Mouse (Mus musculus) intestine, embryonic 15.5 days (tissue): ENCODE measurements around the gene Ostc. TPM values are rescaled to one million over a fixed set of nuclear protein-coding genes. Genes with fewer than 3 reads are reported as not detected.

Experiments used
- ATAC-seq: fragments of 200-750 bp; cut with Nextera tagmentation; 2 replicates; pipeline ENCODE4 v1.8.0; 2017; ENCODE audit warnings: moderate TSS enrichment, moderate library complexity
- H3K27ac ChIP-seq: fragments of 300-500 bp; sonication (generic); 2 replicates; pipeline ENCODE4 v1.5.1; 2015; ENCODE audit warnings: mild to moderate bottlenecking, inconsistent platforms
- H3K27me3 ChIP-seq: fragments of 300-500 bp; sonication (generic); replicated peaks from 2 replicates; pipeline ENCODE4 v1.6.1; 2015; ENCODE audit warnings: inconsistent platforms
- H3K36me3 ChIP-seq: fragments of 300-500 bp; sonication (generic); 2 replicates; pipeline ENCODE4 v1.6.1; 2015; ENCODE audit warnings: inconsistent platforms
- H3K4me1 ChIP-seq: fragments of 300-500 bp; sonication (generic); replicated peaks from 2 replicates; pipeline ENCODE4 v1.6.1; 2015; ENCODE audit warnings: inconsistent platforms
- H3K4me2 ChIP-seq: fragments of 300-500 bp; sonication (generic); replicated peaks from 2 replicates; pipeline ENCODE4 v1.6.1; 2015; ENCODE audit warnings: mild to moderate bottlenecking, inconsistent platforms
- H3K4me3 ChIP-seq: fragments of 300-500 bp; sonication (generic); replicated peaks from 2 replicates; pipeline ENCODE4 v1.5.1; 2015; ENCODE audit warnings: inconsistent platforms
- H3K9ac ChIP-seq: fragments of 300-500 bp; sonication (generic); 2 replicates; pipeline ENCODE4 v1.6.1; 2015; ENCODE audit warnings: inconsistent platforms
- H3K9me3 ChIP-seq: fragments of 300-500 bp; sonication (generic); 2 replicates; pipeline ENCODE4 v1.6.1; 2016; ENCODE audit warnings: inconsistent platforms
- WGBS: fragments of 180-500 bp; shearing (Covaris S2); methylation state at CpG from one replicate; pipeline ENCODE4 v1.1.7; 2015; 5-methylcytosine and 5-hydroxymethylcytosine counted together
- polyA plus RNA-seq: library from polyadenylated mRNA; unstranded; fragments of >200 nt; fragmentation: Nextera tagmentation; extraction: Ambion mirVana; gene quantifications from 2 replicates; pipeline ENCODE4 v1.2.1, GENCODE M21; 2015

Gene Ostc
- polyA plus RNA-seq, 1 experiment from 2014 or later = 398 TPM

GRCm38 (mm10) chr3:130677671-130678460 lies 31.4 kb downstream of the Ostc start:
- Histone ChIP-seq H3K9ac (no peak overlapping the region), H3K4me2 (no peak overlapping the region), H3K36me3 (no peaks in the 10 kb centered on the region), H3K27me3 (no peaks in the 10 kb centered on the region), H3K4me3 (no peak overlapping the region), H3K9me3 (no peaks in the 10 kb centered on the region), H3K27ac (no peak overlapping the region), H3K4me1 (no peaks in the 10 kb centered on the region)
- ATAC-seq = no peak
- 93% methylated on average over 19 of the region's 19 CpGs for WGBS

GRCm38 (mm10) chr3:130671291-130671690 lies 38.0 kb downstream of the Ostc start:
- Histone ChIP-seq H3K4me2 (no peak overlapping the region), H3K36me3 (no peaks in the 10 kb centered on the region), H3K4me3 (no peak overlapping the region), H3K27ac (no peak overlapping the region), H3K9me3 (no peaks in the 10 kb centered on the region), H3K4me1 (no peaks in the 10 kb centered on the region), H3K9ac (no peak overlapping the region), H3K27me3 (no peaks in the 10 kb centered on the region)
- ATAC-seq = no peak
- 75% methylated on average over 14 of the region's 14 CpGs for WGBS

- Histone ChIP-seq H3K27me3 (no peaks in the 10 kb centered on the region), H3K9me3 (no peaks in the 10 kb centered on the region), H3K36me3 (no peaks in the 10 kb centered on the region), H3K4me2 (no peak overlapping the region), H3K4me3 (no peak overlapping the region), H3K4me1 (no peaks in the 10 kb centered on the region), H3K27ac (no peak overlapping the region), H3K9ac (no peak overlapping the region)
- ATAC-seq = no peak
- 94% methylated on average over 3 of the region's 3 CpGs for WGBS
Observed at GRCm38 (mm10) chr3:130662496-130662895, 46.7 kb downstream of the Ostc start.

DNA sequence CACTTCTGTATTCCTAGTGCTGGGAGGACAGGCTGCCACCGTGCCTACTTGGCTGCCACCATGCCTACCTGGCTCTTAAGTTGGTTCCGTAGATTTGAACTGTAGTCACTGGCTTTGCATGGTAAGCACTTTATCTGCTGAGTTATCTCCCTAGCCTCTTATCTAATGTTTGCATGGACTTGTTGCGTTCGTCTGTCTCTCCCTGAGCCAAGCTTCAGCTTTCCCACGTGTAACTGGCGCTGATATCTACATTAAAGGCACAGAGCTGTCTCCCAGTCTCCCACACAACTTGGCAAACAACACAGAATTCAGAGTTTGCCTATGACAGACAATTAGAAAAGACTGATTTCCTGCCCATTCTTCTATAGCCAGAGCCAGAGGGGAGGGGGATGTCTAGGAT lies 48.6 kb downstream of the Ostc start:
- no peak for ATAC-seq
- WGBS = 49% methylated on average over 6 of the region's 6 CpGs
- Histone ChIP-seq H3K9me3 (no peaks in the 10 kb centered on the region), H3K9ac (no peak overlapping the region), H3K4me1 (no peaks in the 10 kb centered on the region), H3K4me3 (no peak overlapping the region), H3K36me3 (no peaks in the 10 kb centered on the region), H3K4me2 (no peak overlapping the region), H3K27me3 (no peaks in the 10 kb centered on the region), H3K27ac (no peak overlapping the region)

- Histone ChIP-seq H3K4me2 (no peak overlapping the region), H3K4me1 (no peaks in the 10 kb centered on the region), H3K4me3 (no peak overlapping the region), H3K27me3 (no peaks in the 10 kb centered on the region), H3K27ac (no peak overlapping the region), H3K9ac (no peak overlapping the region), H3K9me3 (no peaks in the 10 kb centered on the region), H3K36me3 (no peaks in the 10 kb centered on the region)
- 52% methylated on average over 6 of the region's 6 CpGs for WGBS
- no peak for ATAC-seq
Observed at GRCm38 (mm10) chr3:130649569-130649968, 59.7 kb downstream of the Ostc start.

- Histone ChIP-seq H3K4me2 (no peak overlapping the region), H3K27ac (no peak overlapping the region), H3K9me3 (no peaks in the 10 kb centered on the region), H3K4me3 (no peak overlapping the region), H3K36me3 (no peaks in the 10 kb centered on the region), H3K27me3 (no peaks in the 10 kb centered on the region), H3K9ac (no peak overlapping the region), H3K4me1 (no peaks in the 10 kb centered on the region)
- ATAC-seq = no peak
- WGBS = 77% methylated on average over 11 of the region's 11 CpGs
Observed at GRCm38 (mm10) chr3:130646110-130646810, 63.0 kb downstream of the Ostc start.

Other genes starting within 250 kb of the Ostc start
- gene Etnppl, start 92.0 kb downstream of the Ostc start, polyA plus RNA-seq = 0.11 and 0.15 TPM in 2 replicates
- gene Rpl34, start 21.0 kb upstream of the Ostc start, polyA plus RNA-seq = 893 and 966 TPM in 2 replicates